Mouse (Mus musculus): ENCODE measurements at regions not wholly inside any gene's neighbourhood (a gene's known extent, or its start where the extent isn't known, plus 50 kb on each side); places are given as distances from the start of the nearest gene placed in this dataset.

DNA sequence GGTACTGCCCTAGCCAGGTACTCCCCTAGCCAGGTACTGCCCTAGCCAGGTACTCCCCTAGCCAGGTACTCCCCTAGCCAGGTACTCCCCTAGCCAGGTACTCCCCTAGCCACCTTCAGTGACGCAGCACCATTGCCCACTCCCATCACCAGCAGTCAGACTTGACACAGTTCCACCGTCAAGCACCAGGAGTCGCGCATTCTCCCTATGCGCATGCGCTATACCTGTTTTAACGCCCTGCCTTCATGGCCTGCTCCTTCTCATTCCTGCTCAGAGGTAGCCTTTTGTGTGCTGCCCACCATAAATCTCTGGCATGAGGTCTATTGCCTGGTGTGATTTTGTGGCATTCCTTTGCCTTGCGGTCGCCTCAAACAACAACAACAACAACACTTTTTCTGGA is 212.9 kb upstream of the Tgfbr2 start:
- H3K4me3 ChIP-seq (replicated peaks in 1 of 3; ENCODE audit: low read depth in 2 of 3, low read length in 2 of 3, poor library complexity in 1 of 3) = no peak overlapping the region
- dilution Hi-C loops (cut with MboI; ENCODE audit: extremely low pct_ligation_motif_present, extremely low pct_unique_long_range_greater_than_20kb, low sequenced_read_pairs) = no loop called here
- H3K36me3 ChIP-seq (replicated peaks in 1 of 2; ENCODE audit: control insufficient read depth in 1 of 2, insufficient read depth in 1 of 2, low read length in 1 of 2) = no peaks in the 10 kb centered on the region
- H3K4me2 ChIP-seq (ENCODE audit: insufficient read depth, low read depth, poor library complexity, severe bottlenecking) = no peak overlapping the region
- TF ChIP-seq TCF12 (IDR thresholded peaks at IDR 0.05; ENCODE audit: low read depth, low read length) = no peak
- no peak for TF ChIP-seq POLR2A (IDR thresholded peaks at IDR 0.05; ENCODE audit: low read depth, low read length)
- no peak for TF ChIP-seq UBTF (IDR thresholded peaks at IDR 0.05; ENCODE audit: low read depth, low read length)
- TF ChIP-seq GABPA (IDR thresholded peaks at IDR 0.05; ENCODE audit: insufficient replicate concordance, low read depth, low read length) = no peak
- TF ChIP-seq TBP (conservative IDR thresholded peaks at IDR 0.05; ENCODE audit: low read depth, low read length) = no peak
- H3K9ac ChIP-seq (ENCODE audit: insufficient read depth, low read depth) = no peak overlapping the region
- no peak for DNase-seq (ENCODE audit: extremely low read depth)
- in situ Hi-C loops (cut with MboI; ENCODE audit: low pct_ligation_motif_present, low pct_unique_long_range_greater_than_20kb, low sequenced_read_pairs) = loop anchor here (10.0 kb wide), 1 partner anchor 253 kb away; no protein-coding TSS in a partner anchor
- no peaks in the 10 kb centered on the region for H3K9me3 ChIP-seq (replicated peaks; ENCODE audit: low read length)
- H3K27ac ChIP-seq (ENCODE audit: insufficient read depth, low read depth) = no peak overlapping the region
- peaks cover 10 to 16% of the 10 kb centered on the region in 2 experiments for H3K4me1 ChIP-seq (ENCODE audit: control insufficient read depth in 1 of 2, insufficient read depth in 2 of 2)
- no peaks in the 10 kb centered on the region for H3K27me3 ChIP-seq (replicated peaks)
- no peaks in the 10 kb centered on the region for H3K79me2 ChIP-seq (replicated peaks; ENCODE audit: control insufficient read depth, extremely low read depth, insufficient read depth, poor library complexity, severe bottlenecking)

DNA sequence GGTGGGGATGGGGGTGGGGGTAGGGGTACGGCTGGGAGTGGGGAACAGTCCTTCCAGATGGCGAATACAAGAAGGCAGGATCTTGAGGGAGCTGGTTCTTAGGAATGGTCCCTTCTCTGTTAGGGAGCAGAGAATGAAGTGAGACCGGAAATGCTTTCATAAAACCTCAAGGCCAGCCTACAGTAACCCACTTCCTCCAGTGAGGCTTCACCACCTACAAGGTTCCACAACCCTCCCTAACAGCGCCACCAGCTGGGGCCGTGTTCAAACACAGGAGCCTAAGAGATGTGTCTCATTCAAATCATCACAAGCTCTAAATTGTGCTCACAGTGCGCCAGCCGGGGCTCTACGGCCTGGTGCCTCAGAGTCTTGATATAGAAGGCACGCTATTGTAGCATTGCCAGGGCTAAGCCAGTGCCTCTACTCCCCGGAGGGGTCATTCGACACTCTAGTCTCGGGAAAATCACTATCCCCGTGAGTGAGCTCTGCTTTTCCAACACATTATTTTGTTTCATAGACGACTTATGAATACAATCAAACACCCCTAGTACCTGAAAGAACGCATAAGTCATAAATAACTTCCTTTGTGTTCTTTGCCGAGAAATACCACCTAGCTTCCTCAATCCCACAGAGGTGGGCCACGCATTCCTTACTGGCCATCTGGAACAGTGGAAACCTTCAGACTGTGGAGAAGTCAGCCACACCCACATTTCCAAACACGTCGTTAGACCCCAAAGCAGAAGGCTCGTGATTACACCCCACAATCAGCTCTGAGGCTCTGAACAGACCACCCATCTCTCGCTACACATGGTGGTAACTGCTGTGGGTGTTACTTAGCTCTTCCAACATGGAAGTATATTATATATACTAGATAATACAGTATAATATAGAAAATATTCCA is 209.3 kb upstream of the Tgfbr2 start:
- no peaks in the 10 kb centered on the region for H3K9me3 ChIP-seq (replicated peaks; ENCODE audit: low read length)
- H3K79me2 ChIP-seq (replicated peaks; ENCODE audit: control insufficient read depth, extremely low read depth, insufficient read depth, poor library complexity, severe bottlenecking) = no peaks in the 10 kb centered on the region
- no peak overlapping the region for H3K4me3 ChIP-seq (replicated peaks in 1 of 3; ENCODE audit: low read depth in 2 of 3, low read length in 2 of 3, poor library complexity in 1 of 3)
- TF ChIP-seq KAT2A (IDR thresholded peaks at IDR 0.05; ENCODE audit: insufficient replicate concordance, low read length) (0 out of 2 replicates have a peak, but pooled peaks have one; percentile 51), IRF4 (IDR thresholded peaks at IDR 0.05; ENCODE audit: low read depth, low read length) (peak; percentile 84), SIN3A (IDR thresholded peaks at IDR 0.05; ENCODE audit: low read length) (no peak), ZKSCAN1 (IDR thresholded peaks at IDR 0.05; ENCODE audit: borderline replicate concordance, low read depth, low read length) (no peak), ELF1 (IDR thresholded peaks at IDR 0.05; ENCODE audit: low read depth, low read length) (peak; percentile 87), POLR2A (IDR thresholded peaks at IDR 0.05; ENCODE audit: low read depth, low read length) (peak; percentile 45; the same call in 1 of the 2 replicates), SMC3 (IDR thresholded peaks at IDR 0.05; ENCODE audit: low read depth, low read length) (peak; percentile 98), NELFE (IDR thresholded peaks at IDR 0.05; ENCODE audit: low read depth, low read length) (peak; percentile 55), ZC3H11A (IDR thresholded peaks at IDR 0.05; ENCODE audit: low read depth, low read length) (peak; percentile 76), EP300 (IDR thresholded peaks at IDR 0.05; ENCODE audit: low read length) (peak; percentile 51; the same call in 1 of the 2 replicates), USF2 (conservative IDR thresholded peaks at IDR 0.05; ENCODE audit: low read depth, low read length) (no peak), CTCF (conservative IDR thresholded peaks at IDR 0.05 in 1 of 2, IDR thresholded peaks at IDR 0.05 in 1 of 2; ENCODE audit: low read depth in 2 of 2, low read length in 2 of 2) (peak; percentile 49 to 94; a peak in 3 of 4 replicates), TBP (conservative IDR thresholded peaks at IDR 0.05; ENCODE audit: low read depth, low read length) (peak; percentile 78; the same call in 1 of the 2 replicates), CHD1 (IDR thresholded peaks at IDR 0.05; ENCODE audit: low read depth, low read length) (no peak), JUND (conservative IDR thresholded peaks at IDR 0.05; ENCODE audit: low read depth, low read length) (peak; percentile 44; the same call in 1 of the 2 replicates), HCFC1 (IDR thresholded peaks at IDR 0.05; ENCODE audit: low read depth, low read length) (peak; percentile 67), BHLHE40 (IDR thresholded peaks at IDR 0.05; ENCODE audit: low read depth, low read length) (peak; percentile 56; the same call in 1 of the 2 replicates), RAD21 (IDR thresholded peaks at IDR 0.05; ENCODE audit: low read depth, low read length) (peak; percentile 98), MEF2A (IDR thresholded peaks at IDR 0.05; ENCODE audit: borderline replicate concordance, low read depth, low read length) (peak; percentile 78), MYC (IDR thresholded peaks at IDR 0.05; ENCODE audit: low read depth, low read length) (peak; percentile 75; the same call in 1 of the 2 replicates), TCF12 (IDR thresholded peaks at IDR 0.05; ENCODE audit: low read depth, low read length) (peak; percentile 73), MXI1 (IDR thresholded peaks at IDR 0.05; ENCODE audit: low read depth, low read length) (no peak; the same call in 1 of the 2 replicates), MAZ (IDR thresholded peaks at IDR 0.05; ENCODE audit: low read depth, low read length) (no peak), UBTF (IDR thresholded peaks at IDR 0.05; ENCODE audit: low read depth, low read length) (0 out of 2 replicates have a peak, but pooled peaks have one; percentile 53), ETS1 (conservative IDR thresholded peaks at IDR 0.05; ENCODE audit: low read depth, low read length) (peak; percentile 65)
- no peaks in the 10 kb centered on the region for H3K36me3 ChIP-seq (replicated peaks in 1 of 2; ENCODE audit: control insufficient read depth in 1 of 2, insufficient read depth in 1 of 2, low read length in 1 of 2)
- dilution Hi-C loops (cut with MboI; ENCODE audit: extremely low pct_ligation_motif_present, extremely low pct_unique_long_range_greater_than_20kb, low sequenced_read_pairs) (no loop called here), in situ Hi-C loops (cut with MboI; ENCODE audit: low pct_ligation_motif_present, low pct_unique_long_range_greater_than_20kb, low sequenced_read_pairs) (loop anchor here (10.0 kb wide), 1 partner anchor 250 kb away; no protein-coding TSS in a partner anchor)
- H3K27me3 ChIP-seq (replicated peaks) = no peaks in the 10 kb centered on the region
- peak; percentile 97 for DNase-seq (ENCODE audit: extremely low read depth)
- H3K4me1 ChIP-seq (ENCODE audit: control insufficient read depth in 1 of 2, insufficient read depth in 2 of 2) = peaks cover 10 to 20% of the 10 kb centered on the region in 2 experiments
- H3K4me2 ChIP-seq (ENCODE audit: insufficient read depth, low read depth, poor library complexity, severe bottlenecking) = peak overlapping the region; percentile 70
- peak overlapping the region; percentile 71 for H3K9ac ChIP-seq (ENCODE audit: insufficient read depth, low read depth)
- no peak overlapping the region for H3K27ac ChIP-seq (ENCODE audit: insufficient read depth, low read depth)
